Mouse (Mus musculus) G1E (cell line): ENCODE results near the gene Bahcc1.

ENCODE experiments used
- CTCF ChIP-seq: IDR thresholded peaks from 2 replicates; pipeline ENCODE4 v1.5.1; 2012; ENCODE audit warnings: low read depth, low read length, inconsistent platforms, mixed read lengths
- GATA1 ChIP-seq: IDR thresholded peaks from 2 replicates; pipeline ENCODE4 v1.6.1; 2012; ENCODE audit warnings: borderline replicate concordance, low read length, inconsistent platforms, mixed read lengths
- POLR2AphosphoS5 ChIP-seq: IDR thresholded peaks from 2 replicates; pipeline ENCODE4 v1.6.1; 2012; ENCODE audit warnings: low read depth, low read length, inconsistent platforms; ENCODE audit not compliant: insufficient replicate concordance
- TAL1 ChIP-seq: conservative IDR thresholded peaks from 2 replicates; pipeline ENCODE4 v1.6.1; 2012; ENCODE audit warnings: low read depth, low read length, inconsistent platforms, mixed read lengths

GRCm38 (mm10) chr11:120303119-120303518 is 70.4 kb downstream of the Bahcc1 start:
- TF ChIP-seq CTCF, result no peak
- no peak for TF ChIP-seq TAL1
- no peak for TF ChIP-seq GATA1
- TF ChIP-seq POLR2AphosphoS5, result no peak
